In the genomic region with DNA sequence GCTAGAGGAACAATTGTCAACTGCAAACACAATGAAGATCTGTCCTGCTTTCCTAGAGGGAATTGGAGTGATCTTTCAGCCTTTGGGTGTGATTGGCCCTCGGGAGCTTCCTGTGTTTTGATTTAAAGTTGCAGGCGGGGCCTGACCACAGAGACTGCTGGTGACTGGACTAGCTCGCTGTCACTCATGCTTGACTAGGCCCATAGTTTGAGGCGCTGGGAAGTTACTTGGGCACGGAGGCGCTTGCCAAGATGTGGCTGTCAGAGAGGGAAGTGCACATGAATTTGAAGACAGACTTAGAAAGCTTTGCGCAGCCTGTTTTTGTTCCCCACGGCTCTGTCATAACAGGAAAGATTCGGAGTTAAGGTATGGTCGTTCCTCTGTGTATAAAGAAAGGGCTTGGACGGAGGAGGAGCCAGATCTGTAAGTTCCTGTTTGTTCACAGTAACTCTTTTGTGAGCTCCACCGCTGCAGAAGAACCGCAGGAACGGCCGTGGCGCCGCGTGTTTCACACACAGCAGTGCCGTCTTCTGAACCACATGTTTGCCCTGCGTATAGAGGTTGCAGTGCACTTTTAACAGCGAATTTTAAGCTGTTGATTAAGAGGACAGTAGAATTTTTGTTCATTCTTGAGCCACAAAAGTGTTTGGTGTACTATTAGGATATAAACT, we compare ENCODE assay signal across 8 mouse cellular contexts. TPM values are rescaled to one million over a fixed set of nuclear protein-coding genes. Genes with fewer than 3 reads are reported as not detected.
A peak's percentile ranks its signal among the peaks of the same experiment; 100 is the strongest.
DNase-seq lines count a peak whose midpoint lies in the region; ATAC-seq lines count a peak whose summit lies in the region.

No protein-coding gene starts in this region.

- no peaks in the 10 kb centered on the region for H3K27me3 ChIP-seq in hindbrain, embryonic 16.5 days (replicated peaks; ENCODE audit: control insufficient read depth, insufficient read depth, low read length)

- H3K27ac ChIP-seq in hindbrain, embryonic 16.5 days (ENCODE audit: low read depth, low read length), result peak overlapping the region; percentile 59; the same call in 1 of the 2 replicates
- peak overlapping the region; percentile 70 for H3K27ac ChIP-seq in macrophage

- H3K9ac ChIP-seq in hindbrain, embryonic 16.5 days (ENCODE audit: low read depth, low read length), result peak overlapping the region; percentile 52

- H3K4me2 ChIP-seq in hindbrain, embryonic 16.5 days (ENCODE audit: low read length), result peak overlapping the region; percentile 54

- peaks cover 10% of the 10 kb centered on the region; the same call in 1 of the 2 replicates for H3K4me1 ChIP-seq in hindbrain, embryonic 16.5 days (ENCODE audit: control insufficient read depth, insufficient read depth, low read depth, low read length)

- WGBS in hindbrain, embryonic 16.5 days, result under 1% methylated on average over 21 of the region's 21 CpGs
- 0% methylated on average over 21 of the region's 21 CpGs for WGBS in macrophage (ENCODE audit: missing documents)

- peak overlapping the region; percentile 49 for H3K4me3 ChIP-seq in hindbrain, embryonic 16.5 days (ENCODE audit: low read length)
- H3K4me3 ChIP-seq in macrophage (ENCODE audit: inconsistent target), result peak overlapping the region; percentile 47

- H3K36me3 ChIP-seq in hindbrain, embryonic 16.5 days (ENCODE audit: control insufficient read depth, insufficient read depth, low read length), result peaks cover 3% of the 10 kb centered on the region; the same call in 1 of the 2 replicates
- peaks cover 32% of the 10 kb centered on the region for H3K36me3 ChIP-seq in macrophage (ENCODE audit: inconsistent target)

- peak; percentile 99 for ATAC-seq in hindbrain, embryonic 16.5 days

- H3K9me3 ChIP-seq in hindbrain, embryonic 16.5 days (ENCODE audit: control insufficient read depth, low read length), result no peaks in the 10 kb centered on the region

- peaks cover 13% of the 10 kb centered on the region; the same call in 1 of the 2 replicates for H3K79me2 ChIP-seq in macrophage (ENCODE audit: inconsistent target)

- peak; percentile 92 for DNase-seq in T-cell, adult 2 months (ENCODE audit: low spot score)
- peak; percentile 88 to 95 for DNase-seq in cerebellum, postnatal 36 days
- peak; percentile 94 to 99 for DNase-seq in frontal cortex, postnatal 36 days (ENCODE audit: low spot score in 2 of 2)
- peak; percentile 94 to 95 for DNase-seq in left cerebral cortex, adult 18-20 months (ENCODE audit: low spot score in 2 of 2)
- peak; percentile 95 for DNase-seq in right cerebral cortex, adult 18-20 months
- DNase-seq in urinary bladder, postnatal 10 days (ENCODE audit: low spot score), result peak; percentile 81

RNA-seq across cellular contexts. Expression of a gene that starts 22.8 kb away (rescaled TPM):
- 7.3 and 8.9 TPM in 2 replicates for polyA plus RNA-seq in hindbrain, embryonic 16.5 days (2015; fragmentation: Nextera tagmentation; extraction: Ambion mirVana)
- 1 to 10 TPM; 6.8 to 8.2 TPM for total RNA-seq in left cerebral cortex, adult 18-20 months (2021)
- 100 to 1,000 TPM; 110 to 463 (median 250) TPM for total RNA-seq in macrophage (2018; cell fraction: chromatin; rRNA removed)
- 10 to 100 TPM in 25 of 26 experiments, 1 to 10 TPM in 1; 9.0 to 34.7 (median 17.6) TPM for total RNA-seq in macrophage (2018; cell fraction: cytosol; rRNA removed)
- 100 to 1,000 TPM in 14 of 26 experiments, 10 to 100 TPM in 12; 56.2 to 184 (median 105) TPM for total RNA-seq in macrophage (2018; cell fraction: nucleus; rRNA removed)
- 10.1 to 21.6 TPM (median 17.6 TPM) in 3 replicates for polyA plus RNA-seq in macrophage (2018)

RNA-seq across cellular contexts. Expression of a gene that starts 30.8 kb away (rescaled TPM):
- 0.47 and 0.60 TPM in 2 replicates for polyA plus RNA-seq in hindbrain, embryonic 16.5 days (2015; fragmentation: Nextera tagmentation; extraction: Ambion mirVana)
- under 1 TPM in 1 of 2 experiments, not detected in 1; 0.63 TPM for total RNA-seq in left cerebral cortex, adult 18-20 months (2021)
- 1 to 10 TPM; 1.7 to 9.3 (median 4.2) TPM for total RNA-seq in macrophage (2018; cell fraction: chromatin; rRNA removed)
- under 1 TPM in 20 of 26 experiments, not detected in 6; 0.09 to 0.51 (median 0.27) TPM for total RNA-seq in macrophage (2018; cell fraction: cytosol; rRNA removed)
- 1 to 10 TPM in 22 of 26 experiments, under 1 TPM in 3, not detected in 1; 0.63 to 5.3 (median 2.1) TPM for total RNA-seq in macrophage (2018; cell fraction: nucleus; rRNA removed)
- polyA plus RNA-seq in macrophage (2018), result 0.22 to 1.00 TPM (median 0.40 TPM) in 3 replicates

Comparison
In these comparisons a context has a peak if more than half of its experiments do, and no peak if none do; other contexts are left out.
1. Peak in every context shown above with its lines: DNase-seq, ATAC-seq, H3K4me3 ChIP-seq and H3K27ac ChIP-seq.